Mouse (Mus musculus) megakaryocyte, embryonic 14.5 days (primary cell): Measurements from ENCODE around the gene Inpp5d.

Experiments
- FLI1 ChIP-seq: IDR thresholded peaks from 2 replicates; pipeline ENCODE4 v1.6.1; 2012; ENCODE audit warnings: low read length, inconsistent platforms, mixed read lengths
- GATA1 ChIP-seq: IDR thresholded peaks from 3 replicates; pipeline ENCODE4 v1.6.1; 2012; ENCODE audit warnings: mixed read lengths, low read length, inconsistent platforms, borderline replicate concordance

DNA sequence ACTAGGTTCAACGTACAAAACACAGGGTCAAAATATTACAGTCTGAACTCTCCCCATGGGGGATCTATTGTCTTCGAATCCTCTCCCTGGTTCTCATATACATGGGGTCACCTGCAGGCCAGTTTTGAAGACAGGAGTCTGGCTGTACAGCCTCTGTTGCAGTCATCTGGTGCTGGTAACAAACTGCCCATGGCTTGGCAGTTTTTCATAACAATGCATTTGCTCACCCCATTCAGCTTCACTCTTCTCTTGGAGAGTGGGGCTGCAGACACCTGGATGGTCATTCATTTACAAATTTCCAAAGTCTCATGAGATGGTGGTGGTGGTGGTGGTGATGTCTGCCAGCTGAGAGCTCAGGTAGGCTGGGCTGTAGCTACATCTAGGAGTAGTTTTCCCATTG, 109.0 kb downstream of the Inpp5d start:
- TF ChIP-seq GATA1 (no peak), FLI1 (no peak)
